19 mouse cellular contexts compared by ENCODE assay signal in genomic region chr14:77504458-77505135, GRCm38 (mm10).
A peak's percentile ranks its signal among the peaks of the same experiment; 100 is the strongest.
DNase-seq lines count a peak whose midpoint lies in the region; ATAC-seq lines count a peak whose summit lies in the region.
"Had no signal": no experiment of that assay in that cellular context is flagged by ENCODE, and none has a peak within 500 bp of the region (broad histone marks: within the 10 kb centered on the region; RNA-seq: fewer than 3 reads in every experiment).

No protein-coding gene starts in this region.

- 0 out of 2 replicates have a peak, but pooled peaks have one; percentile 21 for ATAC-seq in megakaryocyte, adult 5-6 weeks (ENCODE audit: poor library complexity, severe bottlenecking)
- ATAC-seq: hindbrain, embryonic 16.5 days had no signal

- H3K36me3 ChIP-seq in heart, embryonic 10.5 days, result no peaks in the 10 kb centered on the region
- H3K36me3 ChIP-seq: embryonic facial prominence, embryonic 15.5 days; forebrain, embryonic 10.5 days had no signal

- peak overlapping the region; percentile 72 for H3K27ac ChIP-seq in heart, embryonic 10.5 days
- H3K27ac ChIP-seq: embryonic facial prominence, embryonic 15.5 days; forebrain, embryonic 10.5 days; left cerebral cortex, adult 2 months; liver, embryonic 14.5 days; neural tube, embryonic 12.5 days had no signal

- 50% methylated on average over 12 of the region's 12 CpGs for WGBS in heart, embryonic 10.5 days

- no peak overlapping the region for H3K4me3 ChIP-seq in heart, embryonic 10.5 days
- H3K4me3 ChIP-seq: embryonic facial prominence, embryonic 15.5 days; forebrain, embryonic 10.5 days; left cerebral cortex, adult 2 months; megakaryocyte, embryonic 14.5 days; neural tube, embryonic 12.5 days had no signal

- DNase-seq in heart, embryonic 10.5 days (ENCODE audit: low spot score), result no peak
- no peak for DNase-seq in heart, adult 18-20 months
- peak; percentile 56 for DNase-seq in adrenal gland, adult 2 months
- peak; percentile 40 for DNase-seq in adrenal gland, postnatal 14 days
- DNase-seq in thymus, postnatal 0 days (ENCODE audit: low spot score), result no peak
- DNase-seq in spleen, postnatal 10 days (ENCODE audit: low spot score in 2 of 2), result no peak
- DNase-seq: cerebellum, adult 2 months; heart, postnatal 14 days; kidney, adult 11 months; kidney, postnatal 14 days; retina, postnatal 1 day had no signal

- no peaks in the 10 kb centered on the region for H3K9me3 ChIP-seq in heart, embryonic 10.5 days
- H3K9me3 ChIP-seq: embryonic facial prominence, embryonic 15.5 days; forebrain, embryonic 10.5 days; megakaryocyte, embryonic 14.5 days; neural tube, embryonic 12.5 days had no signal

- H3K27me3 ChIP-seq in heart, embryonic 10.5 days (ENCODE audit: insufficient read depth, poor library complexity, severe bottlenecking), result no peaks in the 10 kb centered on the region
- H3K27me3 ChIP-seq: embryonic facial prominence, embryonic 15.5 days; neural tube, embryonic 12.5 days had no signal

- peaks cover 30% of the 10 kb centered on the region for H3K4me1 ChIP-seq in heart, embryonic 10.5 days
- H3K4me1 ChIP-seq: embryonic facial prominence, embryonic 15.5 days; neural tube, embryonic 12.5 days had no signal

Comparison
In these comparisons a context has a peak if more than half of its experiments do, and no peak if none do; other contexts are left out.
1. DNase-seq: peak in adrenal gland, adult 2 months (single experiment) and adrenal gland, postnatal 14 days (single experiment); none in heart, embryonic 10.5 days (single experiment), heart, adult 18-20 months (0 of 2), thymus, postnatal 0 days (single experiment) and spleen, postnatal 10 days (0 of 2).